Mouse (Mus musculus): ENCODE results near the gene Bbof1. TPM values are rescaled to one million over a fixed set of nuclear protein-coding genes. Genes with fewer than 3 reads are reported as not detected.
A peak's percentile ranks its signal among the peaks of the same experiment; 100 is the strongest.

Bbof1 gene
- total RNA-seq (2021) = 1 to 10 TPM; 1.0 to 1.6 TPM
- long read RNA-seq, experiment 1, partial matches to known transcripts = 1 of 4 reads
- long read RNA-seq, experiment 1, other reads (novel, unspliced or antisense) = 2 of 4 reads
- long read RNA-seq, experiment 2, partial matches to known transcripts = 2 of 3 reads
- long read RNA-seq, experiment 2, other reads (novel, unspliced or antisense) = 1 of 3 reads

DNA sequence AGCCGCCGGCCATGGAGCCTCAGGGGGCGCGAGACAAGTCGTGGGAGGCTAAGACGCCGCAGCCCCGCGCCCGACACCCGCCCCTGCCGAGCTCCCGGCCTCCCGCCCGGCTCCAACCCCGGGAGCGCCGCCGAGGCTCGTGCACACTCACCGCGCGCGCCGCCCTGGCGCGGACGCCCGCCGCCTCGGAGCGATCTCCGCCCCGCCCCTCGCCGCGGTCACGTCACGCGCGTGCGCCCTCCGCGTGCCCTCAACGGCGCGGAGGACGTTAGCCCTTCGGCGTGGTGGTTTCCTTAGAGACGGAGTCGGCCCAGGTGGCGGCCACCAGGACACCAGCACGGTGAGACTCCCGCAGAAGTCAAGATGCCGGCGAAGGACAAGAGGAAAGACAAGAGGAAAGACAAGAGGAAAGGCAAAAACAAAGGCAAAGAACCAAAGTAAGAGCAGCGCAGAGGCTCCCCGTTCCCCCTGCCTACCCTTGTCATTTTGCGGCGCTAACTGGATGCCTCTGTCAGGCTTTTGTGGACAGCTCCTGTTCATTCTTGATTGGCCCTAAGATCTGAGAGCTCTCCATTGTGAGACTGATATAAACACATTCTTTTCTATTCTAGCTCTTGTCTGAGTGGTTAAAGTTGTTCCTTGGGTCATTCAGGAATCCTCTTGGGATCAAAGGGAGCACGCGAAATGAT is at the start of gene Bbof1, which contains the start of gene Entpd5:
Bbof1 (plus strand) TSS at position 253 of the 689 bp plus-strand sequence.
Entpd5 (minus strand) TSS at position 211 of the 689 bp plus-strand sequence.
- peak; percentile 95 for DNase-seq
- TF ChIP-seq CTCF (IDR thresholded peaks at IDR 0.05) = no peak
- H3K27ac ChIP-seq = peak within 1 kb of the TSS; percentile 92
- intact Hi-C loops (cut with DNase I) = loop anchor here (2.0 kb wide), 1 partner anchor 42 kb away; the partner anchor contains the start of genes Aldh6a1 and Lin52
- H3K4me3 ChIP-seq = peak within 1 kb of the TSS; percentile 73

DNA sequence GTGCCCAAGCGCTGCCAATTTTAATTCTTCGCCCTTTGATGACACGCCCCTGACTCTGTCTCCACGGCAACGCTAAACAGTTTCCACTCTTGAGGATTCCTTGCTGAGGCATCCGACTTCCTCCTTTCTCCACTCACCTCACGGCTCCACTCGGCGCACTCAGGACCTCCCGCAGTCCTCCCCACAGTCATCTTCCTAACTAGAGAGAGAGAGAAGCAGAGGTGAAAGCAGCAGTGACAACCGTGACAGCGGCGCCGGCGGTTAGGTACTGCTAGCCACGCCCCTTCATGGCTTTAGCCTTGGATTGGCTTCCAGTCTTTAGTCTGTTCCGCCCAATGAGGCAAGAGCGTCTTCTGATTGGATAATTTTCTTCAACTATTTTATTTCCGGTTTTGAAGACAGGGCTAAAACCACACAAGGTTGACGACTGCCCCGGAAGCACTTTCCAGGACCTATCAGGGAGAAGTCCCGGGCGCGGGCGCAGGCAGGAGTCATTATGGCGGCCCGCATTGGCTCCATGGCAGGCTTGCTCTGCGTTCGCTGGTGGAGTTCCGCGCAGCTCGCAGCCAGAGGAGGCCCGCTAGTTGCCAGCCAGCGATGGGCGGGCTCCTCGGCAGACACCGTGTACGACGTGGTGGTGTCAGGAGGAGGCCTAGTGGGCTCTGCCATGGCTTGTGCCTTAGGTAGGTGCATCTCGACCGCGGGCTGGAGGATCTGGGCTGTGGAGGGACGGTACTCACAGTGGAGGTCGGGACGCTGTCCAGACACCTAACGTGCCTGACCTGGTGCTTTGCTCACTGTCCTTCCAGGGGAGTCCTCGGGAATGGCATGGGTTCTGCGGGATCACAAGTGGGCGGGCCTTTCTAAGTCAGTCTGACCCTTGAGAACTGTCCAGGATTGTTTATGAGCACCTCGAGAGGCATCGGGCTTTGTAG is 47.0 kb upstream of the Bbof1 start, which contains the start of the genes Coq6 and Fam161b:
Coq6 (plus strand) TSS at position 103 of the 935 bp plus-strand sequence.
Fam161b (minus strand) TSS at position 279 of the 935 bp plus-strand sequence.
- Histone ChIP-seq H3K27ac (peak within 1 kb of the TSS; percentile 89), H3K4me3 (peak within 1 kb of the TSS; percentile 92)
- TF ChIP-seq CTCF (IDR thresholded peaks at IDR 0.05) = no peak; the same call in 1 of the 2 replicates
- DNase-seq = peak; percentile 97
- intact Hi-C loops (cut with DNase I) = no loop called here

DNA sequence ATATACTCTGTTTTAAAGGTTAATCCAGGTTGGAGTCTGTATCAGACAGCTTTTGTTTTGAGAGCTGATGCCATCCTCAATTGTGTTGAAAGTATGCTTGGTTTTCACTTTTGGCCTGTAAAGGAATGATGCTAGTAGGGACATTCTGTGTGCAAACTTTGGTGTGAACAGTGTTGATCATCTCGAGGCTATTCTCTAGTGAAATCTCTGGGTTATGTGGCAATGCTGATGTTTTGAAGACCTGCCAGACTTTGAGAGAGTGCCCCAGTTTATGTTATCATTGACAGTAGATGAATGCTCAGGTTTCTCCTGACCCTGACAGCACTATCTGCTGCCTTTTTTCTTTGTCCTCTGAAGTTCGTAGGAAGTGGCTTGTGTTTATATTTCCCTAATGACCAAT is 46.0 kb upstream of the Bbof1 start:
- DNase-seq = no peak
- intact Hi-C loops (cut with DNase I) = no loop called here
- Histone ChIP-seq H3K27ac (no peak overlapping the region), H3K4me3 (peak overlapping the region; percentile 92)
- no peak for TF ChIP-seq CTCF (IDR thresholded peaks at IDR 0.05)

DNA sequence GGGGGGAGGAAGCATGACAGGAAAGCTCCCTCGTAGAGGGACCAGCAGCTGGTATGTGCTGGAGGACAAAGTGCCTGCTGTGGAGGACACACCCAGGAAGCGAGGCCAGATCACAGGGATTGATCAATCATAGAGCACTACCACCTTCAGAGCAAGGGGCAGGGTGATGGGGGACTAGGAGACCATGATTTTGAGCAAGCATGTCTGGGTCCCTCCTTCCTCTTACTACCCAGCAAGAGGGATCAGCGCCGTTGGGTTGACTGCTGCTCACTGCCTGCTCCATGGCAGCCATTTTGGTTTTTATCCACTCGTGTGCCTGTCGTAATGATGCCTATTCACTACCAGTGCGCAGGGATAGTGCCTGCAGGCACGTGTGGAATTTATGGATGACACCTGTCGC is 44.6 kb upstream of the Bbof1 start:
- intact Hi-C loops (cut with DNase I) = no loop called here
- Histone ChIP-seq H3K4me3 (no peak overlapping the region), H3K27ac (no peak overlapping the region)
- DNase-seq = no peak
- TF ChIP-seq CTCF (IDR thresholded peaks at IDR 0.05) = no peak

DNA sequence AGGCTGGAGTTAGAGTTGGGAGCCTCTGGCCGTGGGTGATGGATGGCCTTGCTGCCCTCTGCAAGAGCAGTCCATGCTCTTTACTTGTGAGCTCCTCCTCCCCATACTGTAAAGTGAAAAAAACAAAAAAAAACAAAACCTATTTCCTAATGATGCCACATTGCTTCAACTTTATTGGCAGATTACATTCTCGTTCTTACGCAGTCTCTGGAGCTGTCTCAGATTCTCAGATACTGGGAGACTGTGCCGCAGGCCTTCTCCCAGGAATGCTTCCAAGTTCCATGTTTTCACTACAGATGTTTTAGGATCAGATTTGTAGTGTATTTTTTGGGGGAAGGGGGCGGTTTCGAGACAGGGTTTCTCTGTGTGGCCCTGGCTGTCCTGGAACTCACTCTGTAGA is 43.7 kb upstream of the Bbof1 start:
- Histone ChIP-seq H3K27ac (no peak overlapping the region), H3K4me3 (no peak overlapping the region)
- intact Hi-C loops (cut with DNase I) = no loop called here
- TF ChIP-seq CTCF (IDR thresholded peaks at IDR 0.05) = no peak
- DNase-seq = no peak

DNA sequence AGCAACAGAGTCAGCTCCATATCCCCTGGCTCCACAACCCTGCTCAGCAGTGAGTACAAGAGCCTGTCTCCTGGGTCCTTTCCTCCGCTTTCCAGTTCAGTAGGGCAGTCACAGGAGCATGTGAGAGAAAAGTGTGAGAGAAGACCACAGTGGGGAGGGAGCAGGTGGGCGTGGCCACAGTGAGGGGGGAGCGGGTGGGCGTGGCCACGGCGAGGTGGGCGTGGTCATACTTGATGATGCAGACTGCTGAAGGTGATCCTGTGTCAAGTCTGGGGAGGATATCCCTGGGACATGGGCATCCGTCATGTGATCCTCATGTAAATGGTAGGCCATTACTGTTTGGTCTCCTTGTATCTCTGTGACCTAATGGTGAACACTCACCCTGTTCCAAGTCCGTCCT is 41.9 kb upstream of the Bbof1 start:
- Histone ChIP-seq H3K27ac (no peak overlapping the region), H3K4me3 (no peak overlapping the region)
- TF ChIP-seq CTCF (IDR thresholded peaks at IDR 0.05) = no peak
- intact Hi-C loops (cut with DNase I) = no loop called here
- no peak for DNase-seq

DNA sequence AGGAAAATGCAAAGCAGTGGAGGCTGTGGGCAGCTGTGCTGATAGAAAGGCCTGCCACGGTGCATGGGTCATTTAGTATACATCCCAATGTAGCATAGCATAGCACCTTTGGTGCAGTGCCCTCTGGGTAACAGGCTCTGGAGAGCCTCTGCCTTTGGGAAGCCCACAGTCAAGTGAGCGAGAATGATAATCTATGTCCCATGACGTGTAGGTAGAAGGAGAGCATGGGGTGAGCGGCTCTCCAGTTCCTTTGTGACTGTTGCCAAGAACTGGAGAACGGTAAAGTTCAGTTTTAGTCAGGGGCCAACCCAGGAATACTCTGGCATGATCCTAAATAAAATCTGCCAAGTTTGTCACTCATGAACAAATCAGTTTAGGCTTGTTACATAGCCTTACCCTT is 37.2 kb upstream of the Bbof1 start:
- no peak for TF ChIP-seq CTCF (IDR thresholded peaks at IDR 0.05)
- no peak overlapping the region for H3K27ac ChIP-seq
- intact Hi-C loops (cut with DNase I) = no loop called here
- no peak for DNase-seq
- no peak overlapping the region for H3K4me3 ChIP-seq

DNA sequence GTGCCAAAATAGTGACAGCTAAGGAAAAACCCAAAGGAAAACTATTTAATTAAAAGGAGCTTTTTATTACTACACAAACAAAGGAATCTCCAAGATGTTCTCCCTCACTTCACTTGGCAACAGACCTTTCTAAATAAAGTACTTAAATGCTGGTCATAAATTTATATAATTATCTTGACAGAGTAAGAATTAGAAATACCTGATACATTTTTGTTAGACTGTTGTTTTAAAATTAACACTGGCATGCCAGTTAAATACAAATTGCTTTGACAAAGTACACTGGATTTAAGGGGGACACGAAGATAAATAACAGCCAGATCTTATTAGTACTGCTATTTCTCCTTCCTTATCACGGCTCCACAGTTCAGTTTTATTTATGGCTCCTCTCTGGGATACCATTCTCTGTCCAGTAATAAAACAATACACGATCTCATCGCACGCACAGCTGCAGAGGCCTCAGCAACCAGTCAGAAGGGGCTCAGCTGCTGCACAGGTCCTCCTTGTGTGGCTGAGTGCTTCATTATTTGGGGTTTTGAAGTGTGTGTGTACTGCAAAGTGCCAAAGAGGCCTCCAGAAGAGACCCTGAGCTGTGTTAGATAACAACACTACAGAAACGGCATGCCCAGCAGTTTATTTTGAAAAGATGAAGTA is 34.9 kb upstream of the Bbof1 start:
- no peak for DNase-seq
- Histone ChIP-seq H3K27ac (no peak overlapping the region), H3K4me3 (no peak overlapping the region)
- intact Hi-C loops (cut with DNase I) = no loop called here
- TF ChIP-seq CTCF (IDR thresholded peaks at IDR 0.05) = no peak

DNA sequence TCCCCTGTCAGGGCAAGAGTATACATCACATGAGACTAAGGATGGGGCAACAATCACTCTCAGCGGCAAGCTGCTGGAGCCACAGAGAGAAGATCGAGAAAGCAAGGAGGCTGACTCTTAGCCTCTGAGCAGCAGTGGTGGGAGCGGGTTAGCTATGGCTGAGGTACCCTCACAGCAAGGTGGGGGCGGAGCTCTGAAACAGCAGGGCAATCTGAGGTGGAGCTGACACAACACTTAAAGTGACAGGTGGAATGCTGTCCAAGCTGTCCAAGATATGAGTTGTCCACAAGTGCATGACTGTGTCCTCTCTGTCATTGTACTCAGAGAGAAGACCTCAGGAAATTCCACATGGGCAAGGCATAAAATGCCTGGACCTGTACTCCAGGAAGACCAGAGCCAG is 26.5 kb upstream of the Bbof1 start:
- intact Hi-C loops (cut with DNase I) = no loop called here
- Histone ChIP-seq H3K4me3 (no peak overlapping the region), H3K27ac (no peak overlapping the region)
- no peak for DNase-seq
- no peak for TF ChIP-seq CTCF (IDR thresholded peaks at IDR 0.05)

DNA sequence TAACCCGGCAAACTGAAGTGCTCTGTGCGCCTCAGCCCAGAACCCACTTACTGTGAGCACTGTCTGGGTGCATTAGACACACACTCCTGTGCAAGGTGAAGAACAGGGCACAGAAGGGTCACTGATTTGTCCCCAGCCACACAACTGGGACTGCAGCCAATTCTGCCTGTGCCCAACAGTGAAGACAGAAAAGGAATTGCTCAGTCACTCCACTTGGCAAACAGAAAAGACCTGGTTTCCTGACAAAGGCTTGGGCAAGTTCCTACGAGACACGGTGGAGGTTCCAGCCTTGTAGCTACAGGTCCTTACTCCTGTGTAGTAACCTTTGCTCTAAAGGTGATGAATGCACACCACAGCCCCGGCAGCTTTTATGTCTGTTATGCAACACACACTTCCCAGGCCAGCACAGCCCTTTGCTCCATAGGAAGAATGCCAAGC is 24.2 kb upstream of the Bbof1 start:
- peak overlapping the region; percentile 28; the same call in 1 of the 2 replicates for H3K27ac ChIP-seq
- DNase-seq = peak; percentile 46
- intact Hi-C loops (cut with DNase I) = no loop called here
- TF ChIP-seq CTCF (IDR thresholded peaks at IDR 0.05) = no peak
- H3K4me3 ChIP-seq = no peak overlapping the region

DNA sequence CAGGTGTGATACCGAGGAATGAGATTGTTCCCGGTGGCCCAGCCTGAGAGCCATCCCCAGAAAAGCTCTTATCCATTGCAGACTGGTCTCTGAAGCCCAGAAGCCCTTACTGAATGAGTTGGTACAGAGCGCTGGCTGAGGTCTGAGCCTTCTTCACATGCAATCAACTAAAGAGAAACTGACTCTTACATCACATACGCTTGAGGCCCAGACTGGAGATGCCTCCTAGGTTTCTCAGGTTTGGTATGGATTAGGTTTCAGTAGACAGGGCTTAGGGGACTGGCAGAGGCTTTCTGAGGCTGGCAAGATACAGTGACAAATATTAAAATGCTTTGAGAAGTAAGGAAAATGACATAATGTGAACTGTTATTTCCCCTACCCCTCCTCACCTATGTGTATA is 23.5 kb upstream of the Bbof1 start:
- H3K27ac ChIP-seq = peak overlapping the region; percentile 28; the same call in 1 of the 2 replicates
- no peak for TF ChIP-seq CTCF (IDR thresholded peaks at IDR 0.05)

DNA sequence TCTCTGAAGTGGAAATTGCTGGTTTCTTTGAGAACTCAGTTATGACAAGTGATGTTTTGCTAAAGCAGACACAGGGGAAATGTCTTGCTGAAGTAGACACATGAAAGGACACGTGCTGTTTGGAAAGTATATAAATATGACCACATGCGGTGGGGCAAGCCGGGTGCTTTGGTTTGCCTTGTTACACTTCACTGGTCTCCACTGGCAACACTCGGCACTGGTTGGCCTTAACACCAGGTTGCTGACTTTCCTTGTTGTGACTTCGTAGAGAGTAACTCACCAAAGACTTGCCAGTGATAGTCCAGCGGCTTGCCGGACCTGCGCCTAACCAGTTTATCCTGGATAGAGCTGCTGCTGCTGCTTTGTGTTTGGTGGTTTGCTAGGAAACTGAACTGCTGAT is 20.8 kb upstream of the Bbof1 start:
- no peak for TF ChIP-seq CTCF (IDR thresholded peaks at IDR 0.05)
- Histone ChIP-seq H3K4me3 (no peak overlapping the region), H3K27ac (no peak overlapping the region)
- no peak for DNase-seq
- intact Hi-C loops (cut with DNase I) = no loop called here

More for the DNA sequence above, 23.5 kb upstream of the Bbof1 start:
- H3K4me3 ChIP-seq = no peak overlapping the region
- DNase-seq = no peak
- intact Hi-C loops (cut with DNase I) = no loop called here

All from gastrocnemius, adult 2 months (tissue).